Mouse (Mus musculus) MEL (cell line): ENCODE measurements around the gene Commd7. TPM values are rescaled to one million over a fixed set of nuclear protein-coding genes. Genes with fewer than 3 reads are reported as not detected.

Experiments used
- DNase-seq: peaks from one replicate; pipeline ENCODE4 v3.0.0; 2011; ENCODE audit warnings: low read depth, low spot score
- H3K27ac ChIP-seq: 2 replicates; pipeline ENCODE4 v1.5.1; 2012; ENCODE audit warnings: low read depth, mild to moderate bottlenecking, control low read depth, low read length, moderate library complexity; ENCODE audit not compliant: control insufficient read depth
- H3K27me3 ChIP-seq, 2 experiments: fragments of 150-350 bp in 1 of 2; sonication (generic) in 1 of 2; 2 replicates each; pipeline ENCODE4 v1.6.1; 2012; ENCODE audit warnings: low read length in 2 of 2, mild to moderate bottlenecking in 2 of 2, improper control_type of control experiment in 1 of 2, moderate library complexity in 1 of 2; ENCODE audit not compliant: insufficient read depth in 2 of 2, control insufficient read depth in 1 of 2
- H3K36me3 ChIP-seq, 2 experiments: 2 replicates each; pipeline ENCODE4 v1.6.1; 2012 to 2014; ENCODE audit warnings: low read length in 2 of 2, improper control_type of control experiment in 1 of 2, inconsistent platforms in 1 of 2, mild to moderate bottlenecking in 1 of 2; ENCODE audit not compliant: insufficient read depth in 2 of 2, control insufficient read depth in 1 of 2
- H3K4me1 ChIP-seq, 2 experiments: fragments of 150-350 bp in 1 of 2; sonication (generic) in 1 of 2; 2 replicates each; pipeline ENCODE4 v1.6.1; 2012; ENCODE audit warnings: low read length in 2 of 2, improper control_type of control experiment in 1 of 2, mild to moderate bottlenecking in 1 of 2; ENCODE audit not compliant: insufficient read depth in 2 of 2, control insufficient read depth in 1 of 2
- H3K4me3 ChIP-seq, 2 experiments: fragments of 150-350 bp in 1 of 2; sonication (generic) in 1 of 2; 2 replicates each; pipeline ENCODE4 v1.5.1; 2012; ENCODE audit warnings: low read depth in 2 of 2, low read length in 2 of 2, mild to moderate bottlenecking in 2 of 2, moderate library complexity in 2 of 2, control low read depth in 1 of 2, improper control_type of control experiment in 1 of 2; ENCODE audit not compliant: control insufficient read depth in 1 of 2, insufficient read depth in 1 of 2
- H3K79me2 ChIP-seq: 2 replicates; pipeline ENCODE4 v1.6.1; 2012; ENCODE audit warnings: mild to moderate bottlenecking, low read length, moderate library complexity; ENCODE audit not compliant: control insufficient read depth, poor library complexity, insufficient read depth
- H3K9ac ChIP-seq: 2 replicates; pipeline ENCODE4 v1.6.1; 2012; ENCODE audit warnings: low read depth, mild to moderate bottlenecking, control low read depth, low read length, moderate library complexity; ENCODE audit not compliant: control insufficient read depth, poor library complexity, severe bottlenecking
- H3K9me3 ChIP-seq: fragments of 150-350 bp; sonication (generic); replicated peaks from 2 replicates; pipeline ENCODE4 v1.6.1; 2012; ENCODE audit warnings: mild to moderate bottlenecking, low read length, improper control_type of control experiment, moderate library complexity; ENCODE audit not compliant: insufficient read depth
- BHLHE40 ChIP-seq: IDR thresholded peaks from 2 replicates; pipeline ENCODE4 v1.6.1; 2012; ENCODE audit warnings: low read depth, mild to moderate bottlenecking, inconsistent platforms, low read length, improper control_type of control experiment, borderline replicate concordance
- CHD2 ChIP-seq: IDR thresholded peaks from 2 replicates; pipeline ENCODE4 v1.6.1; 2011; ENCODE audit warnings: low read length, improper control_type of control experiment
- ELF1 ChIP-seq: IDR thresholded peaks from 2 replicates; pipeline ENCODE4 v1.6.1; 2014; ENCODE audit warnings: low read depth, mild to moderate bottlenecking, inconsistent platforms, low read length, improper control_type of control experiment, moderate library complexity
- EP300 ChIP-seq, 2 experiments: IDR thresholded peaks; 2 replicates each; pipeline ENCODE4 v1.6.1; 2011; ENCODE audit warnings: improper control_type of control experiment in 2 of 2, low read length in 2 of 2, low read depth in 1 of 2, mild to moderate bottlenecking in 1 of 2
- HCFC1 ChIP-seq: IDR thresholded peaks from 2 replicates; pipeline ENCODE4 v1.6.1; 2012; ENCODE audit warnings: low read depth, mild to moderate bottlenecking, inconsistent platforms, low read length, improper control_type of control experiment, moderate library complexity
- MAFK ChIP-seq: IDR thresholded peaks from 2 replicates; pipeline ENCODE4 v1.6.1; 2011; ENCODE audit warnings: low read depth, mild to moderate bottlenecking, low read length, improper control_type of control experiment, borderline replicate concordance
- MAX ChIP-seq: IDR thresholded peaks from 2 replicates; pipeline ENCODE4 v1.6.1; 2011; ENCODE audit warnings: low read length, improper control_type of control experiment
- MXI1 ChIP-seq: IDR thresholded peaks from 2 replicates; pipeline ENCODE4 v1.6.1; 2011; ENCODE audit warnings: mild to moderate bottlenecking, low read depth, low read length, improper control_type of control experiment
- MYC ChIP-seq: IDR thresholded peaks from 2 replicates; pipeline ENCODE4 v1.6.1; 2011; ENCODE audit warnings: low read depth, mild to moderate bottlenecking, low read length, improper control_type of control experiment, moderate library complexity
- POLR2A ChIP-seq, 2 experiments: IDR thresholded peaks; 2 replicates each; pipeline ENCODE4 v1.6.1; 2011 to 2012; ENCODE audit warnings: low read length in 2 of 2, mild to moderate bottlenecking in 2 of 2, control low read depth in 1 of 2, improper control_type of control experiment in 1 of 2, low read depth in 1 of 2, moderate library complexity in 1 of 2; ENCODE audit not compliant: control insufficient read depth in 1 of 2, insufficient read depth in 1 of 2, poor library complexity in 1 of 2
- POLR2AphosphoS2 ChIP-seq: IDR thresholded peaks from 2 replicates; pipeline ENCODE4 v1.6.1; 2011; ENCODE audit warnings: low read length, improper control_type of control experiment
- RCOR1 ChIP-seq: IDR thresholded peaks from 2 replicates; pipeline ENCODE4 v1.6.1; 2012; ENCODE audit warnings: low read depth, mild to moderate bottlenecking, inconsistent platforms, low read length, improper control_type of control experiment
- SIN3A ChIP-seq: IDR thresholded peaks from 2 replicates; pipeline ENCODE4 v1.6.1; 2012; ENCODE audit warnings: low read length, improper control_type of control experiment, inconsistent platforms
- SMC3 ChIP-seq: IDR thresholded peaks from 2 replicates; pipeline ENCODE4 v1.6.1; 2011; ENCODE audit warnings: low read depth, low read length, improper control_type of control experiment
- TAL1 ChIP-seq: IDR thresholded peaks from 2 replicates; pipeline ENCODE4 v1.6.1; 2012; ENCODE audit warnings: mild to moderate bottlenecking, inconsistent platforms, low read length, moderate library complexity, mixed read lengths
- TCF12 ChIP-seq: IDR thresholded peaks from 2 replicates; pipeline ENCODE4 v1.6.1; 2014; ENCODE audit warnings: low read depth, mild to moderate bottlenecking, inconsistent platforms, low read length, improper control_type of control experiment, moderate library complexity
- USF1 ChIP-seq: IDR thresholded peaks from 2 replicates; pipeline ENCODE4 v1.6.1; 2014; ENCODE audit warnings: low read depth, mild to moderate bottlenecking, inconsistent platforms, low read length, improper control_type of control experiment, moderate library complexity
- USF2 ChIP-seq, 2 experiments: IDR thresholded peaks; 2 replicates each; pipeline ENCODE4 v1.6.1; 2011 to 2012; ENCODE audit warnings: improper control_type of control experiment in 2 of 2, low read length in 2 of 2, borderline replicate concordance in 1 of 2, inconsistent platforms in 1 of 2, low read depth in 1 of 2, mild to moderate bottlenecking in 1 of 2; ENCODE audit not compliant: insufficient read depth in 1 of 2
- ZC3H11A ChIP-seq: IDR thresholded peaks from 2 replicates; pipeline ENCODE4 v1.6.1; 2012; ENCODE audit warnings: low read depth, mild to moderate bottlenecking, inconsistent platforms, low read length, improper control_type of control experiment
- ZKSCAN1 ChIP-seq: IDR thresholded peaks from 2 replicates; pipeline ENCODE4 v1.6.1; 2012; ENCODE audit warnings: low read depth, mild to moderate bottlenecking, inconsistent platforms, low read length, improper control_type of control experiment, moderate library complexity
- ZMIZ1 ChIP-seq: IDR thresholded peaks from 2 replicates; pipeline ENCODE4 v1.6.1; 2012; ENCODE audit warnings: low read depth, mild to moderate bottlenecking, inconsistent platforms, low read length, improper control_type of control experiment, moderate library complexity
- ZNF384 ChIP-seq: IDR thresholded peaks from 2 replicates; pipeline ENCODE4 v1.6.1; 2012; ENCODE audit warnings: low read depth, mild to moderate bottlenecking, inconsistent platforms, low read length, improper control_type of control experiment
- polyA plus RNA-seq, 2 experiments: library from polyadenylated mRNA; stranded (reverse) in 1 of 2; unstranded in 1 of 2; fragments of >175 nt in 1 of 2; fragments of >200 nt in 1 of 2; gene quantifications; 2 replicates each; pipeline versions ENCODE4 v1.2.1 to v1.2.4; 2012; ENCODE audit warnings: low replicate concordance in 2 of 2, low read depth in 1 of 2; ENCODE audit not compliant: insufficient read length in 2 of 2, insufficient read depth in 1 of 2, missing spikeins in 1 of 2
- total RNA-seq: library from RNA; depleted of rRNA; stranded (reverse); fragments of 300-350 nt; gene quantifications from 2 replicates; pipeline ENCODE4 v1.2.3, GENCODE M21; 2012

The Commd7 gene
- total and polyA plus RNA-seq, 3 experiments = 25.5 to 36.1 TPM; not detected in 1

DNA sequence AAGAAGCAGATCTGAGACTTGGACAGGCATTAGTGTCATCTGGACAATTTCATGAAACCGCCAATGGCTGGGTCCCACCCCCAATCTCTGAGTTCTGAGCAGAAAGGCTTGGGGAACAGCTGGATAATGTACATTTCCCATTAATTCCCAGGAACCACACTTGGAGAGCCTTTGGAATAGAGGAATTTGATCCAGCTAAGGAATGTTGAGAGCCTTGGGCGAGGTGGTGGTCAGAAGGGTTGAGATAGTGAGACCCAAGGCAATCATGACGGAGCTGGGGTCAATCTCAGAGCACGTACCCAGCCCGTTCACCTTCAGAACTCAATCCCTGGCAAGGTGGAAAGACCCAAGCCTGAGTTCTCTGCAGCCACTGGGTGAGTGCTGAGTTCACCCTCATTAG, 678 bp upstream of the Commd7 start:
- H3K9me3 ChIP-seq = no peaks in the 10 kb centered on the region
- no peak overlapping the region for H3K27ac ChIP-seq
- peak overlapping the region in 1 of 2 experiments; percentile 76; a peak in 3 of 4 replicates for H3K4me3 ChIP-seq
- no peak overlapping the region for H3K9ac ChIP-seq
- peaks cover 9% of the 10 kb centered on the region for H3K79me2 ChIP-seq
- H3K4me1 ChIP-seq = peaks cover 3 to 12% of the 10 kb centered on the region in 2 experiments
- peaks cover 0 to 15% of the 10 kb centered on the region in 2 experiments; a peak in 2 of 4 replicates for H3K36me3 ChIP-seq
- no peak for DNase-seq
- H3K27me3 ChIP-seq = peaks cover 2 to 12% of the 10 kb centered on the region in 2 experiments; a peak in 3 of 4 replicates
- TF ChIP-seq SIN3A = no peak
- TF ChIP-seq POLR2AphosphoS2 = no peak
- no peak for TF ChIP-seq HCFC1
- no peak for TF ChIP-seq MXI1
- no peak for TF ChIP-seq BHLHE40
- no peak for TF ChIP-seq TCF12
- no peak for TF ChIP-seq ZMIZ1
- TF ChIP-seq POLR2A (IDR thresholded peaks at IDR 0.05; ENCODE audit: control insufficient read depth in 1 of 2, insufficient read depth in 1 of 2, low read depth in 1 of 2, low read length in 2 of 2, poor library complexity in 1 of 2) = no peak
- no peak for TF ChIP-seq RCOR1
- no peak for TF ChIP-seq TAL1
- no peak for TF ChIP-seq ZC3H11A
- no peak for TF ChIP-seq ZNF384
- TF ChIP-seq EP300 (IDR thresholded peaks at IDR 0.05; ENCODE audit: low read depth in 1 of 2, low read length in 2 of 2) = no peak
- no peak for TF ChIP-seq MAFK
- TF ChIP-seq ELF1 = no peak
- TF ChIP-seq MYC = no peak
- TF ChIP-seq SMC3 = no peak
- TF ChIP-seq USF2 (IDR thresholded peaks at IDR 0.05; ENCODE audit: borderline replicate concordance in 1 of 2, insufficient read depth in 1 of 2, low read depth in 1 of 2, low read length in 2 of 2) = no peak

DNA sequence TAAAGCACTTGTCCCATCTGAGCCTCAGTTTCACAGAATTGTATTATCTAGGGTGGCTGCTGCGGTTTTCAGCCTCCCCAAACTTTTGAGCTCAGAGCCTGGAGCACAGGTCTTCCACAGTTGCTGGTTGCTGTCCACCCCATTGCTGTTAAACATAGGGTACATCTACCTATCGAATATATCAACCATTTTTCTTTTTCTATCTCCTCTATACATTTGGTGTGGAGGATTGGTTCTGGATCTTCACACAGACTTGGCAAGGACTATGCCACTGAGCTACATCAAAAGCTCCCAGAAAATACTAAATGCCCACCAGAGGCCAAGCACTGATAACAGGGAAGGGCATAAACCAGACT, 268 bp upstream of the Commd7 start:
- H3K4me3 ChIP-seq = peak overlapping the region; percentile 61 to 76
- peaks cover 3 to 12% of the 10 kb centered on the region in 2 experiments for H3K4me1 ChIP-seq
- peaks cover 2 to 10% of the 10 kb centered on the region in 2 experiments; a peak in 3 of 4 replicates for H3K27me3 ChIP-seq
- H3K9ac ChIP-seq = peak overlapping the region; percentile 86
- peaks cover 0 to 15% of the 10 kb centered on the region in 2 experiments; a peak in 2 of 4 replicates for H3K36me3 ChIP-seq
- TF ChIP-seq CHD2 = no peak
- no peak for TF ChIP-seq HCFC1
- TF ChIP-seq POLR2AphosphoS2 = no peak
- TF ChIP-seq USF1 = no peak
- 0 out of 4 replicates have a peak, but pooled peaks of 1 of the 2 experiments have one; percentile 1 for TF ChIP-seq POLR2A (IDR thresholded peaks at IDR 0.05; ENCODE audit: control insufficient read depth in 1 of 2, insufficient read depth in 1 of 2, low read depth in 1 of 2, low read length in 2 of 2, poor library complexity in 1 of 2)
- TF ChIP-seq ZKSCAN1 = no peak
- TF ChIP-seq SIN3A = no peak; the same call in 1 of the 2 replicates
- no peak for TF ChIP-seq MXI1
- peak; percentile 2; the same call in 1 of the 2 replicates for TF ChIP-seq TCF12
- no peak for TF ChIP-seq MAX
- no peak for TF ChIP-seq USF2 (IDR thresholded peaks at IDR 0.05; ENCODE audit: borderline replicate concordance in 1 of 2, insufficient read depth in 1 of 2, low read depth in 1 of 2, low read length in 2 of 2)
- no peak for TF ChIP-seq TAL1
- TF ChIP-seq EP300 (IDR thresholded peaks at IDR 0.05; ENCODE audit: low read depth in 1 of 2, low read length in 2 of 2) = no peak
- no peak for TF ChIP-seq MAFK
- no peak for TF ChIP-seq ZMIZ1
- no peak; the same call in 1 of the 2 replicates for TF ChIP-seq ELF1
- H3K79me2 ChIP-seq = peaks cover 9% of the 10 kb centered on the region
- no peak for DNase-seq
- H3K27ac ChIP-seq = peak overlapping the region; percentile 56; the same call in 1 of the 2 replicates
- H3K9me3 ChIP-seq = no peaks in the 10 kb centered on the region
